Mouse (Mus musculus): ENCODE measurements around the gene Gcnt7. TPM values are rescaled to one million over a fixed set of nuclear protein-coding genes. Genes with fewer than 3 reads are reported as not detected.

Gcnt7 gene
- polyA plus RNA-seq (2015; fragmentation: Nextera tagmentation; extraction: Ambion mirVana), result 0.78 and 0.94 TPM in 2 replicates

DNA sequence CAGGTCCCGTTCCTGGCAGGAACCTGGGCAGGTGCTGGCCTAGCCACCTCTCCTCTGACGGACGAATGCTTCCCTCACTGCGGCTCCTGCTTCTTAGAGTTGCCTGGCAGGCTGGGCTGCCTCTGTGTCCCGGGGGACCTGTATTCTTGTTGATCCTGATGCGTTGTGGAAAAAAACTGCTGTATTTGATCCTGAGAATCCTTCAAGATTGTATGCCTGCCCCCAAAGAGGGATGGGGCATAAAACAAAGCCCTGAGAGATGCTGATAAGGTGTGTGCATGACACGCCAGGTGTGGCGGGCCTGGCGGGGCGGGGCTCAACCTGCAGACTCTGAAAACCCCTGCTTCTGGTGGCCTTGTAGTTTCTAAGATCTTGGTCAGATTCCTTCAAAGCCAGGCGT is at the start of gene Gcnt7:
Gene Gcnt7 (minus strand): TSS at position 101 of the 400 bp plus-strand sequence.
- Histone ChIP-seq H3K27ac (replicated peaks) (no peak within 1 kb of the TSS), H3K36me3 (peaks cover 58% of the 10 kb centered on the region), H3K9me3 (no peaks in the 10 kb centered on the region), H3K9ac (no peak within 1 kb of the TSS), H3K4me1 (peaks cover 10% of the 10 kb centered on the region), H3K27me3 (replicated peaks) (no peaks in the 10 kb centered on the region), H3K4me2 (no peak within 1 kb of the TSS), H3K4me3 (no peak within 1 kb of the TSS)
- ATAC-seq (ENCODE audit: extremely low read depth, insufficient number of reproducible peaks, low FRiP score, low TSS enrichment), result no peak
- 84% methylated on average over 11 of the region's 11 CpGs for WGBS

GRCm38 (mm10) chr2:172506121-172506520 is 47.7 kb upstream of the Gcnt7 start:
- no peaks in the 10 kb centered on the region for H3K9me3 ChIP-seq
- 0 out of 2 replicates have a peak, but pooled peaks cover 4% of the 10 kb centered on the region for H3K27me3 ChIP-seq (replicated peaks)
- no peak overlapping the region for H3K27ac ChIP-seq (replicated peaks)
- H3K4me3 ChIP-seq, result no peak overlapping the region
- H3K4me2 ChIP-seq, result no peak overlapping the region
- H3K36me3 ChIP-seq, result no peaks in the 10 kb centered on the region
- 77% methylated on average over 7 of the region's 7 CpGs for WGBS
- no peaks in the 10 kb centered on the region for H3K4me1 ChIP-seq
- no peak overlapping the region for H3K9ac ChIP-seq
- ATAC-seq (ENCODE audit: extremely low read depth, insufficient number of reproducible peaks, low FRiP score, low TSS enrichment), result no peak

DNA sequence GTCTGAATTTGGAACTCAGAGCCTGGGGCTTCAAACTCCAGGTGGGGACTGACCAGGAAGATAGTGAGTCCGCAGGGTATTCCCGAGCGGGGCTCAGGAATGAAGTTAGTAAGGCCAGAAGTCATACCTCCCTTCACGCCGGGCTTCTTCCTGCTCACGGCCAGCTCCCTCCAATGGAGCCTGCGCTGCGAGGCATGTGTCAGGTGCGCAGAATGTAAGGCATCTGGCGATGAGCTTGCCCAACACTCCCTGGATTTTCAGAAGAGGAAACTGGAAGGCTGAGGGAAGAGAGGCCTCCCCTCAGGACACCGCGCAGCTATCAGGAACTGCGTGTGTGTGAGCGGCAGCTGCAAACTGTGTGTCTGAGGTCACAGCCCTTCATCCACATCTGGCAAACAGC is 43.8 kb upstream of the Gcnt7 start:
- no peak for ATAC-seq (ENCODE audit: extremely low read depth, insufficient number of reproducible peaks, low FRiP score, low TSS enrichment)

DNA sequence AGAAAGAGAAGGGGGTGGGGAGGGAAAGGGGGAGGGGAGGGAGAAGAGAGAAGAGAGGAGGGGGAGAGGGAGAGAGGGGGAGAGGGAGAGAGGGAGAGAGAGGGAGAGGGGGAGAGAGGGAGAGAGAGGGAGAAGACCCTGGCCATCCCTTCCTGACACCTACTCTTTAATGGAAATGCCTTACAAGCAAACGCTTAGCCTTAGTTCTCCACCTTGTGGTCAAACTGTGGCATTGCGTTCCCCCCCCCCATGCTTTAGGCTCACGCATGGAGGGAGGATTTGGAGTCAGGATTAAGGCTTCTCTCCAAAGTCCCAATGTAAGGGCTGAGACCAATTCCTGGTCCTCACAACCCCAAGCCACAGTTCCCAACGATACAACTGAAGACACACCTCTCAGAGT is 42.9 kb upstream of the Gcnt7 start:
- H3K27me3 ChIP-seq (replicated peaks), result 0 out of 2 replicates have a peak, but pooled peaks cover 4% of the 10 kb centered on the region
- ATAC-seq (ENCODE audit: extremely low read depth, insufficient number of reproducible peaks, low FRiP score, low TSS enrichment), result no peak
- 7% methylated on average over 4 of the region's 4 CpGs for WGBS
- H3K4me3 ChIP-seq, result no peak overlapping the region
- H3K9me3 ChIP-seq, result no peaks in the 10 kb centered on the region
- no peak overlapping the region for H3K27ac ChIP-seq (replicated peaks)
- no peaks in the 10 kb centered on the region for H3K36me3 ChIP-seq
- H3K9ac ChIP-seq, result no peak overlapping the region
- H3K4me2 ChIP-seq, result no peak overlapping the region
- peaks cover 5% of the 10 kb centered on the region; the same call in 1 of the 2 replicates for H3K4me1 ChIP-seq

More for the DNA sequence above, 43.8 kb upstream of the Gcnt7 start:
- Histone ChIP-seq H3K27ac (replicated peaks) (no peak overlapping the region), H3K9me3 (no peaks in the 10 kb centered on the region), H3K4me3 (no peak overlapping the region), H3K4me1 (peaks cover 5% of the 10 kb centered on the region; the same call in 1 of the 2 replicates), H3K36me3 (no peaks in the 10 kb centered on the region), H3K27me3 (replicated peaks) (0 out of 2 replicates have a peak, but pooled peaks cover 4% of the 10 kb centered on the region), H3K9ac (no peak overlapping the region), H3K4me2 (no peak overlapping the region)
- WGBS, result 49% methylated on average over 14 of the region's 14 CpGs

DNA sequence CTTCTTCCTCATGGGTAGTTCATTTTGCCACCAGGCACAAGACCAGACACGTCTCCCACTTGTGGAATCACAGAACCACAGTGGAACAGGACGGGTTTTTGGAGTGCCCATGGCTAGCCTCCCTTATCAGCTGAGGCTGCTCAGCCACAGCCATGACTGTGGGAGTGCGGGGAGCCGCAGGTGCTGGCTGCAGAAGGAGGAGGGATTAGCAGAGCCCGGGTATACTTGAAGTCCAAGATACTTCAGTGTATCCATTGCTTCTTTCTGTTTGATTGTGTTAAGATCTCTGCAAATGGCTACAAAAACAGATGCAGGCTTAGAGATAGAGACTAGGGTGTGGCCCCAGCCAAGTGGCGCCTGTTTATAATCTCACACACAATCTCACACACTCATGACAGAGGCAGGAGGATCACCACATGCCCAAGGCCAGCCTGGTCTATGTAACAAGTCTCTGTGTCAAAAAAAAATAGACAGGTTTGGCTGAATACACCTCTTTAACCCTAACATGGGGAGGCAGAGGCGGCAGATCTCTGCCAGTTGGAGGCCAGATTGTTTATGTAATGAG is 42.4 kb upstream of the Gcnt7 start:
- no peak overlapping the region for H3K4me2 ChIP-seq
- 0 out of 2 replicates have a peak, but pooled peaks cover 4% of the 10 kb centered on the region for H3K27me3 ChIP-seq (replicated peaks)
- no peak overlapping the region for H3K9ac ChIP-seq
- no peak overlapping the region for H3K27ac ChIP-seq (replicated peaks)
- no peaks in the 10 kb centered on the region for H3K36me3 ChIP-seq
- no peaks in the 10 kb centered on the region for H3K9me3 ChIP-seq
- no peak overlapping the region for H3K4me3 ChIP-seq
- peaks cover 5% of the 10 kb centered on the region; the same call in 1 of the 2 replicates for H3K4me1 ChIP-seq
- no peak for ATAC-seq (ENCODE audit: extremely low read depth, insufficient number of reproducible peaks, low FRiP score, low TSS enrichment)
- 23% methylated on average over 7 of the region's 7 CpGs for WGBS

GRCm38 (mm10) chr2:172498823-172499222 is 40.4 kb upstream of the Gcnt7 start:
- Histone ChIP-seq H3K4me3 (no peak overlapping the region), H3K4me1 (peaks cover 5% of the 10 kb centered on the region; the same call in 1 of the 2 replicates), H3K4me2 (no peak overlapping the region), H3K9me3 (no peaks in the 10 kb centered on the region), H3K36me3 (no peaks in the 10 kb centered on the region), H3K9ac (no peak overlapping the region), H3K27me3 (replicated peaks) (0 out of 2 replicates have a peak, but pooled peaks cover 4% of the 10 kb centered on the region), H3K27ac (replicated peaks) (no peak overlapping the region)
- no peak for ATAC-seq (ENCODE audit: extremely low read depth, insufficient number of reproducible peaks, low FRiP score, low TSS enrichment)
- WGBS, result 32% methylated on average over 3 of the region's 3 CpGs

GRCm38 (mm10) chr2:172496736-172497345 is 38.4 kb upstream of the Gcnt7 start:
- H3K4me2 ChIP-seq, result no peak overlapping the region
- 68% methylated on average over 8 of the region's 8 CpGs for WGBS
- no peaks in the 10 kb centered on the region for H3K9me3 ChIP-seq
- peaks cover 5% of the 10 kb centered on the region; the same call in 1 of the 2 replicates for H3K4me1 ChIP-seq
- H3K27ac ChIP-seq (replicated peaks), result no peak overlapping the region
- H3K9ac ChIP-seq, result no peak overlapping the region
- H3K36me3 ChIP-seq, result no peaks in the 10 kb centered on the region
- ATAC-seq (ENCODE audit: extremely low read depth, insufficient number of reproducible peaks, low FRiP score, low TSS enrichment), result no peak
- H3K27me3 ChIP-seq (replicated peaks), result no peaks in the 10 kb centered on the region
- H3K4me3 ChIP-seq, result no peak overlapping the region

DNA sequence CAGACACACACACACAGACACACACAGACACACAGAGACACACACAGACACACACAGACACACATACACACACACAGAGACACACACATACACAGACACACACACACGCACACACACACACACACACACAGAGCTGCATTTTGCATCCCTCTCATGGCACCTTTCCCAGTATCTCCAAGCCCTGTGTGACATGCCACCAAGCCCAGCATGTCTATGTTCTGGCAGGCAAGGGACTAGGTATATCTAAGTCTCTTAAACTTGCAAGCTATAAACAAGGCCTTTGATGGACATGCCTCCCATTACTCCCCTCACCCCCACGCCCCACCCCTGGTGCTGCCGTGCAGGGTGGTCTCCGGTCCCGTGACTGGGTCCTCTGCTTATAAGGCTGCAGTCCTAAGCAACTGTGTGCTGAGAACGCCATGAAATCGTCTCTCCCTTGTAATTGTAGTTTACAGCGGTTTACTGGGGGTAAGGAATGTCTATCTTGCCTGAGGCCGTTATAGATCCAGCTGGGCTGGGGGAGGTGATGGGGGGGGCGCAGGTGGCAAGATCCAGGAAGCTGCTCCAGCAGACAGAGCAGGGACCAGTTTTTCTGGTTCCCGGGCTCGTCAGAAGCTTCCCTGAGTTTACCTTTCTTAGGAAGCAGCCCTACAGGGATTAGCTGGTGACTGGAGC is 26.4 kb upstream of the Gcnt7 start:
- no peak overlapping the region for H3K4me2 ChIP-seq
- H3K4me3 ChIP-seq, result no peak overlapping the region
- no peak overlapping the region for H3K27ac ChIP-seq (replicated peaks)
- ATAC-seq (ENCODE audit: extremely low read depth, insufficient number of reproducible peaks, low FRiP score, low TSS enrichment), result no peak
- H3K9ac ChIP-seq, result no peak overlapping the region
- H3K36me3 ChIP-seq, result no peaks in the 10 kb centered on the region
- no peaks in the 10 kb centered on the region for H3K27me3 ChIP-seq (replicated peaks)
- 46% methylated on average over 12 of the region's 12 CpGs for WGBS
- H3K4me1 ChIP-seq, result no peaks in the 10 kb centered on the region
- H3K9me3 ChIP-seq, result no peaks in the 10 kb centered on the region

DNA sequence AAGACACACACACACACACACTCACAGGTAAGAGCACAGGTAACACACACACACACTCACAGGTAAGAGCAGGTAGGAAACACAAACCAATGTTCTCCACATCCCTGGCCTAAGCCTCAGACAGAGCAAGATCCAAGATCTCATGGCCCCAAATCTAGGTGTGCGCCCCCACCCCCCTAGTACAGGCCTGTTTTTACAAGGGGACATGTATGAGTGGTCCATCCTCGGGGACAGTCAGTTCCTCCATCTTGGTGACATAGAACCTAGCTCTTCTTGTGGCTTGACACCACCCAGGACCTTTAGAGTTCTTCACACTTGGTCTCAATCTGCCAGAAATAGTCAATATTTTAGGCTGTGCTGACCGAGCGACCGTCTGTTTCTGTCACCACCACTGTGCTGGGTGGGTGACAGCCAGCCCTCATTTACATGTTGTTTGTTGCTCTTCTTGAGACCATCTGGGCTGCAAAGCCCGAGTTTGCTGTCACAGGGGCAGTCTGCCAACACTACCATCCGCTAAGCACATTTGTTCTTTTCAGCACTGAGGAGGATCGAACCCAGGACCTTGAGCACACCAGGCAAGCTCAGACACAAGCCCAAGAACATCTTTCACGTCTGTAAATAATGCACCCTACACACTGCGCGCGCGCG is 25.5 kb upstream of the Gcnt7 start:
- no peak overlapping the region for H3K4me3 ChIP-seq
- WGBS, result 76% methylated on average over 14 of the region's 14 CpGs
- no peak overlapping the region for H3K27ac ChIP-seq (replicated peaks)
- H3K36me3 ChIP-seq, result no peaks in the 10 kb centered on the region
- no peaks in the 10 kb centered on the region for H3K27me3 ChIP-seq (replicated peaks)
- no peak overlapping the region for H3K4me2 ChIP-seq
- H3K9me3 ChIP-seq, result no peaks in the 10 kb centered on the region
- no peak overlapping the region for H3K9ac ChIP-seq
- ATAC-seq (ENCODE audit: extremely low read depth, insufficient number of reproducible peaks, low FRiP score, low TSS enrichment), result no peak
- H3K4me1 ChIP-seq, result no peaks in the 10 kb centered on the region

- WGBS, result 73% methylated on average over 16 of the region's 16 CpGs
- H3K4me1 ChIP-seq, result peaks cover 4% of the 10 kb centered on the region
Observed at GRCm38 (mm10) chr2:172481654-172482385, 23.4 kb upstream of the Gcnt7 start.

DNA sequence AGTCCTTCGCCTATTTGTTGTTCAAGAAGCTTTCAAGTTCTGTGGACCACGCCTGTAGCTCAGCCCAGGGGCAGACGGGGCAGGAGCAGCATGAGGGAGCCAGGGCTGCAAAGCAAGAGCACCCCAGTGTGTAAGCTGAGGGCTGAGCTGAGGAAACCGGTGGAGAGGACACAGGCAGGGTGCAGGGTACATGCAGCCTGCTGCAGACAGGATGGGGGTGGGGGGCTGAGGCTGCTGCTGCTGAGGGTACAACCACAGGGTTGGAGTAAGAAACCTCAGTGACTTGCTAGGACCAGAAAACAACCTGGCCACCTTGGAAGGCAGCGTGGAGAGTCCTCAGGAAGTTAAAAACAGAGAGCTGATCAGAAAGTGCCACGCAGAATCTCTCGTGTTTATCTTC is 21.9 kb upstream of the Gcnt7 start:
- Histone ChIP-seq H3K4me3 (no peak overlapping the region), H3K27me3 (replicated peaks) (no peaks in the 10 kb centered on the region), H3K9ac (no peak overlapping the region), H3K4me1 (peaks cover 8% of the 10 kb centered on the region), H3K36me3 (no peaks in the 10 kb centered on the region), H3K9me3 (no peaks in the 10 kb centered on the region), H3K27ac (replicated peaks) (no peak overlapping the region), H3K4me2 (no peak overlapping the region)
- 68% methylated on average over 7 of the region's 7 CpGs for WGBS
- no peak for ATAC-seq (ENCODE audit: extremely low read depth, insufficient number of reproducible peaks, low FRiP score, low TSS enrichment)

More at GRCm38 (mm10) chr2:172481654-172482385, 23.4 kb upstream of the Gcnt7 start:
- Histone ChIP-seq H3K9ac (no peak overlapping the region), H3K4me2 (no peak overlapping the region), H3K36me3 (no peaks in the 10 kb centered on the region), H3K9me3 (no peaks in the 10 kb centered on the region), H3K27ac (replicated peaks) (no peak overlapping the region), H3K4me3 (no peak overlapping the region), H3K27me3 (replicated peaks) (no peaks in the 10 kb centered on the region)
- no peak for ATAC-seq (ENCODE audit: extremely low read depth, insufficient number of reproducible peaks, low FRiP score, low TSS enrichment)
